Mouse (Mus musculus): ENCODE measurements around the gene Bloc1s4. TPM values are rescaled to one million over a fixed set of nuclear protein-coding genes. Genes with fewer than 3 reads are reported as not detected.

Gene Bloc1s4
- polyA plus RNA-seq, 1 experiment from 2014 or later = 23.3 TPM

- Histone ChIP-seq H3K36me3 (ENCODE audit: control insufficient read depth, insufficient read depth, low read length) (no peaks in the 10 kb centered on the region), H3K9me3 (ENCODE audit: control insufficient read depth, low read length) (no peaks in the 10 kb centered on the region), H3K27me3 (ENCODE audit: control insufficient read depth, insufficient read depth, low read length) (no peaks in the 10 kb centered on the region), H3K4me2 (no peak overlapping the region), H3K4me3 (ENCODE audit: low read depth, low read length) (no peak overlapping the region), H3K9ac (ENCODE audit: low read length) (no peak overlapping the region), H3K27ac (ENCODE audit: low read depth, low read length) (no peak overlapping the region), H3K4me1 (ENCODE audit: control insufficient read depth, insufficient read depth, low read length) (no peaks in the 10 kb centered on the region)
- ATAC-seq (ENCODE audit: low FRiP score) (no peak), DNase-seq (ENCODE audit: low spot score, missing footprints) (no peak)
- WGBS = 74% methylated on average over 7 of the region's 7 CpGs
Observed at GRCm38 (mm10) chr5:36731901-36732652, 16.4 kb downstream of the Bloc1s4 start.

GRCm38 (mm10) chr5:36730689-36731088 lies 17.8 kb downstream of the Bloc1s4 start:
- no peaks in the 10 kb centered on the region for H3K9me3 ChIP-seq (ENCODE audit: control insufficient read depth, low read length)
- DNase-seq (ENCODE audit: low spot score, missing footprints) = no peak
- H3K27me3 ChIP-seq (ENCODE audit: control insufficient read depth, insufficient read depth, low read length) = no peaks in the 10 kb centered on the region
- no peak overlapping the region for H3K4me3 ChIP-seq (ENCODE audit: low read depth, low read length)
- H3K4me2 ChIP-seq = no peak overlapping the region
- no peak overlapping the region for H3K9ac ChIP-seq (ENCODE audit: low read length)
- 73% methylated on average over 3 of the region's 3 CpGs for WGBS
- H3K36me3 ChIP-seq (ENCODE audit: control insufficient read depth, insufficient read depth, low read length) = no peaks in the 10 kb centered on the region
- H3K27ac ChIP-seq (ENCODE audit: low read depth, low read length) = no peak overlapping the region
- H3K4me1 ChIP-seq (ENCODE audit: control insufficient read depth, insufficient read depth, low read length) = no peaks in the 10 kb centered on the region
- ATAC-seq (ENCODE audit: low FRiP score) = no peak

GRCm38 (mm10) chr5:36729923-36730322 lies 18.5 kb downstream of the Bloc1s4 start:
- no peaks in the 10 kb centered on the region for H3K4me1 ChIP-seq (ENCODE audit: control insufficient read depth, insufficient read depth, low read length)
- H3K27me3 ChIP-seq (ENCODE audit: control insufficient read depth, insufficient read depth, low read length) = no peaks in the 10 kb centered on the region
- DNase-seq (ENCODE audit: low spot score, missing footprints) (no peak), ATAC-seq (ENCODE audit: low FRiP score) (no peak)
- no peak overlapping the region for H3K9ac ChIP-seq (ENCODE audit: low read length)
- H3K9me3 ChIP-seq (ENCODE audit: control insufficient read depth, low read length) = no peaks in the 10 kb centered on the region
- H3K4me2 ChIP-seq = no peak overlapping the region
- 88% methylated on average over 2 of the region's 2 CpGs for WGBS
- H3K4me3 ChIP-seq (ENCODE audit: low read depth, low read length) = no peak overlapping the region
- no peak overlapping the region for H3K27ac ChIP-seq (ENCODE audit: low read depth, low read length)
- no peaks in the 10 kb centered on the region for H3K36me3 ChIP-seq (ENCODE audit: control insufficient read depth, insufficient read depth, low read length)

- no peak for ATAC-seq (ENCODE audit: low FRiP score)
- Histone ChIP-seq H3K36me3 (ENCODE audit: control insufficient read depth, insufficient read depth, low read length) (no peaks in the 10 kb centered on the region), H3K27me3 (ENCODE audit: control insufficient read depth, insufficient read depth, low read length) (no peaks in the 10 kb centered on the region), H3K9ac (ENCODE audit: low read length) (no peak overlapping the region), H3K4me3 (ENCODE audit: low read depth, low read length) (no peak overlapping the region), H3K9me3 (ENCODE audit: control insufficient read depth, low read length) (no peaks in the 10 kb centered on the region), H3K4me2 (no peak overlapping the region), H3K27ac (ENCODE audit: low read depth, low read length) (no peak overlapping the region), H3K4me1 (ENCODE audit: control insufficient read depth, insufficient read depth, low read length) (no peaks in the 10 kb centered on the region)
- 83% methylated on average over 4 of the region's 4 CpGs for WGBS
- no peak for DNase-seq (ENCODE audit: low spot score, missing footprints)
Observed at GRCm38 (mm10) chr5:36729086-36729473, 19.4 kb downstream of the Bloc1s4 start.

- Histone ChIP-seq H3K4me2 (no peak overlapping the region), H3K4me1 (ENCODE audit: control insufficient read depth, insufficient read depth, low read length) (no peaks in the 10 kb centered on the region), H3K9ac (ENCODE audit: low read length) (no peak overlapping the region), H3K27me3 (ENCODE audit: control insufficient read depth, insufficient read depth, low read length) (no peaks in the 10 kb centered on the region), H3K9me3 (ENCODE audit: control insufficient read depth, low read length) (no peaks in the 10 kb centered on the region), H3K4me3 (ENCODE audit: low read depth, low read length) (no peak overlapping the region), H3K36me3 (ENCODE audit: control insufficient read depth, insufficient read depth, low read length) (no peaks in the 10 kb centered on the region), H3K27ac (ENCODE audit: low read depth, low read length) (no peak overlapping the region)
- DNase-seq (ENCODE audit: low spot score, missing footprints) (no peak), ATAC-seq (ENCODE audit: low FRiP score) (no peak)
- WGBS = 79% methylated on average over 8 of the region's 8 CpGs
Observed at GRCm38 (mm10) chr5:36728403-36729085, 19.9 kb downstream of the Bloc1s4 start.

- Histone ChIP-seq H3K9ac (ENCODE audit: low read length) (no peak overlapping the region), H3K4me2 (no peak overlapping the region), H3K4me3 (ENCODE audit: low read depth, low read length) (no peak overlapping the region), H3K36me3 (ENCODE audit: control insufficient read depth, insufficient read depth, low read length) (no peaks in the 10 kb centered on the region), H3K27me3 (ENCODE audit: control insufficient read depth, insufficient read depth, low read length) (no peaks in the 10 kb centered on the region), H3K4me1 (ENCODE audit: control insufficient read depth, insufficient read depth, low read length) (no peaks in the 10 kb centered on the region), H3K27ac (ENCODE audit: low read depth, low read length) (no peak overlapping the region), H3K9me3 (ENCODE audit: control insufficient read depth, low read length) (no peaks in the 10 kb centered on the region)
- ATAC-seq (ENCODE audit: low FRiP score) (no peak), DNase-seq (ENCODE audit: low spot score, missing footprints) (no peak)
- WGBS = 76% methylated on average over 7 of the region's 7 CpGs
Observed at GRCm38 (mm10) chr5:36727776-36728175, 20.7 kb downstream of the Bloc1s4 start.

- Histone ChIP-seq H3K27me3 (ENCODE audit: control insufficient read depth, insufficient read depth, low read length) (no peaks in the 10 kb centered on the region), H3K9me3 (ENCODE audit: control insufficient read depth, low read length) (no peaks in the 10 kb centered on the region), H3K9ac (ENCODE audit: low read length) (no peak overlapping the region), H3K4me2 (no peak overlapping the region), H3K4me1 (ENCODE audit: control insufficient read depth, insufficient read depth, low read length) (no peaks in the 10 kb centered on the region), H3K4me3 (ENCODE audit: low read depth, low read length) (no peak overlapping the region), H3K27ac (ENCODE audit: low read depth, low read length) (no peak overlapping the region), H3K36me3 (ENCODE audit: control insufficient read depth, insufficient read depth, low read length) (no peaks in the 10 kb centered on the region)
- 77% methylated on average over 2 of the region's 2 CpGs for WGBS
- DNase-seq (ENCODE audit: low spot score, missing footprints) = no peak
- ATAC-seq (ENCODE audit: low FRiP score) = no peak
Observed at GRCm38 (mm10) chr5:36727136-36727535, 21.3 kb downstream of the Bloc1s4 start.

- no peak for DNase-seq (ENCODE audit: low spot score, missing footprints)
- Histone ChIP-seq H3K4me3 (ENCODE audit: low read depth, low read length) (no peak overlapping the region), H3K9me3 (ENCODE audit: control insufficient read depth, low read length) (no peaks in the 10 kb centered on the region), H3K27me3 (ENCODE audit: control insufficient read depth, insufficient read depth, low read length) (no peaks in the 10 kb centered on the region), H3K4me2 (no peak overlapping the region), H3K4me1 (ENCODE audit: control insufficient read depth, insufficient read depth, low read length) (no peaks in the 10 kb centered on the region), H3K36me3 (ENCODE audit: control insufficient read depth, insufficient read depth, low read length) (no peaks in the 10 kb centered on the region), H3K27ac (ENCODE audit: low read depth, low read length) (no peak overlapping the region), H3K9ac (ENCODE audit: low read length) (no peak overlapping the region)
- 69% methylated on average over 9 of the region's 9 CpGs for WGBS
- no peak for ATAC-seq (ENCODE audit: low FRiP score)
Observed at GRCm38 (mm10) chr5:36726387-36726801, 22.1 kb downstream of the Bloc1s4 start.

- Histone ChIP-seq H3K36me3 (ENCODE audit: control insufficient read depth, insufficient read depth, low read length) (no peaks in the 10 kb centered on the region), H3K27ac (ENCODE audit: low read depth, low read length) (no peak overlapping the region), H3K4me2 (no peak overlapping the region), H3K4me1 (ENCODE audit: control insufficient read depth, insufficient read depth, low read length) (no peaks in the 10 kb centered on the region), H3K9me3 (ENCODE audit: control insufficient read depth, low read length) (no peaks in the 10 kb centered on the region), H3K27me3 (ENCODE audit: control insufficient read depth, insufficient read depth, low read length) (no peaks in the 10 kb centered on the region), H3K4me3 (ENCODE audit: low read depth, low read length) (no peak overlapping the region), H3K9ac (ENCODE audit: low read length) (no peak overlapping the region)
- DNase-seq (ENCODE audit: low spot score, missing footprints) (no peak), ATAC-seq (ENCODE audit: low FRiP score) (no peak)
- WGBS = 73% methylated on average over 12 of the region's 12 CpGs
Observed at GRCm38 (mm10) chr5:36725861-36726260, 22.6 kb downstream of the Bloc1s4 start.

Measured in midbrain, embryonic 11.5 days (tissue).